Mouse (Mus musculus): ENCODE measurements around the gene Fam45a. TPM values are rescaled to one million over a fixed set of nuclear protein-coding genes. Genes with fewer than 3 reads are reported as not detected.
A peak's percentile ranks its signal among the peaks of the same experiment; 100 is the strongest.
"Not testable (repeated sequence)": the region's sequence is repeated elsewhere in the genome, so short reads cannot be mapped to it uniquely, and the experiment has no call there.

Fam45a gene
- polyA plus RNA-seq, 1 experiment from 2014 or later: 24.7 TPM

DNA sequence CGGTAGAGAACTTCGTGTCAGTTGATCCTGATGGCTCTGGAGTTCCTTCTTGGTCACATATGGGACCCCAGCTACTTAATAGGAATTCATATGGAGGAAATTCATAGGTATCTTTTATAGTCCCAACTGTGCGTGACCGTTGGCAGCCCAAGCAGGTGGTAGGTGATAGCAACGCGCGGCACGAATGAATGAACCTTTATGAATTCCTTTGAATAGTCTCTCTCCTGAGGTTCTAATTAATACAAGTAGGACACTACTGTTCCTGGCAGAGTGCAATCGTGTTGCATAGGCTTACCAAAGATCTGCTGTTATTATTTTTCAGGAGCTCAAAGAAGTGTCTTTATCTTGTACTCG lies 628 bp downstream of the Fam45a start:
- no peak for ATAC-seq (replicated peaks; ENCODE audit: insufficient number of reproducible peaks, low FRiP score, low TSS enrichment)
- H3K4me3 ChIP-seq (ENCODE audit: low read depth, low read length): peak overlapping the region; percentile 63
- no peaks in the 10 kb centered on the region for H3K9me3 ChIP-seq (replicated peaks; ENCODE audit: control insufficient read depth, low read length)
- peaks cover 7% of the 10 kb centered on the region; the same call in 1 of the 2 replicates for H3K4me1 ChIP-seq (ENCODE audit: control insufficient read depth, insufficient read depth, low read length)
- 19% methylated on average over 10 of the region's 10 CpGs for WGBS (ENCODE audit: insufficient replicate concordance)
- H3K27me3 ChIP-seq (ENCODE audit: control insufficient read depth, insufficient read depth, low read length): no peaks in the 10 kb centered on the region
- peak overlapping the region; percentile 18 for H3K27ac ChIP-seq (ENCODE audit: low read depth, low read length)
- H3K36me3 ChIP-seq (ENCODE audit: control insufficient read depth, insufficient read depth, low read length): peaks cover 9% of the 10 kb centered on the region
- H3K4me2 ChIP-seq: peak overlapping the region; percentile 77
- peak overlapping the region; percentile 70 for H3K9ac ChIP-seq (ENCODE audit: low read depth, low read length)

- Histone ChIP-seq H3K4me2 (no peak overlapping the region), H3K9me3 (replicated peaks; ENCODE audit: control insufficient read depth, low read length) (no peaks in the 10 kb centered on the region), H3K9ac (ENCODE audit: low read depth, low read length) (no peak overlapping the region), H3K27me3 (ENCODE audit: control insufficient read depth, insufficient read depth, low read length) (no peaks in the 10 kb centered on the region), H3K36me3 (ENCODE audit: control insufficient read depth, insufficient read depth, low read length) (peaks cover 9% of the 10 kb centered on the region), H3K4me3 (ENCODE audit: low read depth, low read length) (no peak overlapping the region), H3K4me1 (ENCODE audit: control insufficient read depth, insufficient read depth, low read length) (peaks cover 7% of the 10 kb centered on the region; the same call in 1 of the 2 replicates), H3K27ac (ENCODE audit: low read depth, low read length) (no peak overlapping the region)
- ATAC-seq (replicated peaks; ENCODE audit: insufficient number of reproducible peaks, low FRiP score, low TSS enrichment): no peak
- 99% methylated on average over 6 of the region's 6 CpGs for WGBS (ENCODE audit: insufficient replicate concordance)
Observed at GRCm38 (mm10) chr19:60813133-60813532, 1.7 kb downstream of the Fam45a start.

- H3K27ac ChIP-seq (ENCODE audit: low read depth, low read length): no peak overlapping the region
- no peaks in the 10 kb centered on the region for H3K27me3 ChIP-seq (ENCODE audit: control insufficient read depth, insufficient read depth, low read length)
- no peak overlapping the region for H3K9ac ChIP-seq (ENCODE audit: low read depth, low read length)
- no peaks in the 10 kb centered on the region for H3K4me1 ChIP-seq (ENCODE audit: control insufficient read depth, insufficient read depth, low read length)
- H3K36me3 ChIP-seq (ENCODE audit: control insufficient read depth, insufficient read depth, low read length): peaks cover 31% of the 10 kb centered on the region
- 89% methylated on average over 6 of the region's 6 CpGs for WGBS (ENCODE audit: insufficient replicate concordance)
- no peak overlapping the region for H3K4me3 ChIP-seq (ENCODE audit: low read depth, low read length)
- no peak for ATAC-seq (replicated peaks; ENCODE audit: insufficient number of reproducible peaks, low FRiP score, low TSS enrichment)
- H3K9me3 ChIP-seq (replicated peaks; ENCODE audit: control insufficient read depth, low read length): no peaks in the 10 kb centered on the region
- no peak overlapping the region for H3K4me2 ChIP-seq
Observed at GRCm38 (mm10) chr19:60818677-60819076, 7.3 kb downstream of the Fam45a start.

DNA sequence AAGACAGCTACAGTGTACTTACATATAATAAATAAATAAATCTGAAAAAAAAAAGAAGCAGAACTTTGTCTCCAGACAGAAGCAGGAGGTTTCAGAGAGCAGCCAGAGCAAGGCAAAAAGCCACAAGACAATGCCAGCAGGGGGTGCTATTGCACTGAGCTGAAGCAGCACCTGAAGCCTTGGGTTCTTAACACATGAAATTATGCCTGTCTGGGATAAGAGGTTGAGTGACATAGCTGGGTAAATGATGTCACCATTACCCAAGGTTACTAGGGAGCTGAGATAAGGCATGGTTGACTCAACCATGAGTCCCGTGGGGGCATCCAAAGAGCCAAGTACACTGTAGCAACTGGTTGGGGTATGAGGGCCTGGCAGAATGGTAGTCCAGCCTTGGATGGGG lies 26.4 kb downstream of the Fam45a start:
- H3K4me1 ChIP-seq (ENCODE audit: control insufficient read depth, insufficient read depth, low read length): no peaks in the 10 kb centered on the region
- no peak overlapping the region for H3K9ac ChIP-seq (ENCODE audit: low read depth, low read length)
- no peak overlapping the region for H3K4me3 ChIP-seq (ENCODE audit: low read depth, low read length)
- peaks cover 14% of the 10 kb centered on the region for H3K36me3 ChIP-seq (ENCODE audit: control insufficient read depth, insufficient read depth, low read length)
- H3K27ac ChIP-seq (ENCODE audit: low read depth, low read length): no peak overlapping the region
- 55% methylated on average over 1 of the region's 1 CpGs for WGBS (ENCODE audit: insufficient replicate concordance)
- no peaks in the 10 kb centered on the region for H3K27me3 ChIP-seq (ENCODE audit: control insufficient read depth, insufficient read depth, low read length)
- ATAC-seq (replicated peaks; ENCODE audit: insufficient number of reproducible peaks, low FRiP score, low TSS enrichment): no peak
- no peak overlapping the region for H3K4me2 ChIP-seq
- no peaks in the 10 kb centered on the region for H3K9me3 ChIP-seq (replicated peaks; ENCODE audit: control insufficient read depth, low read length)

DNA sequence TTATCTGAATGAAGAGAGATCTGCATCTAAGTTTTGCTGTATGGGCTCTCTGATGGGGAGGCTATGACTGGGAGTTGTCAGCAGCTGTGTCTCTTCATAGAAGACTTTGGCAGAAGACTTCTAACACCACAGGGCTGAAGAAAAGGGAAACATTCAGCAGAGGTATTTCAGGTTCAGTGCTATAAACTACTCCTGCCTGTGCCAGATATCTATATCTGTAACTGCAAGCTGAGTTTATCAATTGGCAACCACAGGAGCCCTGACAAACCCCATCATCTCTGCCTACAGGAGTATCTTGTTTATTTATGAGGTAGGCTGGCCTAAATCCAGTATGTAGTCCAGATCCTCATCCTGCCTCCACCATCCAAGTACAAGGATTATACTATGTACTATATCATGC lies 31.9 kb downstream of the Fam45a start:
- H3K9ac ChIP-seq (ENCODE audit: low read depth, low read length): no peak overlapping the region
- H3K4me1 ChIP-seq (ENCODE audit: control insufficient read depth, insufficient read depth, low read length): no peaks in the 10 kb centered on the region
- H3K36me3 ChIP-seq (ENCODE audit: control insufficient read depth, insufficient read depth, low read length): 0 out of 2 replicates have a peak, but pooled peaks cover 2% of the 10 kb centered on the region
- H3K27me3 ChIP-seq (ENCODE audit: control insufficient read depth, insufficient read depth, low read length): no peaks in the 10 kb centered on the region
- H3K4me3 ChIP-seq (ENCODE audit: low read depth, low read length): no peak overlapping the region
- H3K4me2 ChIP-seq: no peak overlapping the region
- H3K27ac ChIP-seq (ENCODE audit: low read depth, low read length): no peak overlapping the region
- no peaks in the 10 kb centered on the region for H3K9me3 ChIP-seq (replicated peaks; ENCODE audit: control insufficient read depth, low read length)
- ATAC-seq (replicated peaks; ENCODE audit: insufficient number of reproducible peaks, low FRiP score, low TSS enrichment): no peak

DNA sequence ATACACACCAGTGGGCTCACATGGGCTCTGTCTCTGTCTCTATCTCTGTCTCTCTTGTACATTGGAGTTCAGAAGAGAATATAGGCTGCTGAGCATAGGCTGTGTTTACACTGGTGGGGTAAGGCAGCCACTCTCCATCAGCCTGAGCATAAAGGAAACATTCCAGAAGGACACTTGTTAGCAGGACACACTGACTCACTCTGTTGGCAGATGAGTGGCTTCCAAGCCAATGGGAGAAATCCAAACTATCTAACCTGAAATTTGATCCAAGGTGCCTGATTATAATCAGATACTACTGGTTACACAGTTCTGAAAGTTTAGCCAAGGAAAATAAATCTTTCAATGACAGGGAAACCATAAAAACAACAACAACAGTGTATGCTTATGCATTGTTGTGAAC lies 34.3 kb downstream of the Fam45a start:
- Histone ChIP-seq H3K27me3 (ENCODE audit: control insufficient read depth, insufficient read depth, low read length) (no peaks in the 10 kb centered on the region), H3K9me3 (replicated peaks; ENCODE audit: control insufficient read depth, low read length) (no peaks in the 10 kb centered on the region)

GRCm38 (mm10) chr19:60860868-60861700 lies 49.7 kb downstream of the Fam45a start, which contains the start of gene Sfxn4:
Gene Sfxn4, minus strand, starts transcription at chr19:60861479.
- H3K27ac ChIP-seq (ENCODE audit: low read depth, low read length): peak within 1 kb of the TSS; percentile 16; the same call in 1 of the 2 replicates
- no peaks in the 10 kb centered on the region for H3K4me1 ChIP-seq (ENCODE audit: control insufficient read depth, insufficient read depth, low read length)
- peak within 1 kb of the TSS; percentile 80 for H3K4me2 ChIP-seq
- peak within 1 kb of the TSS; percentile 76 for H3K9ac ChIP-seq (ENCODE audit: low read depth, low read length)
- no peaks in the 10 kb centered on the region for H3K27me3 ChIP-seq (ENCODE audit: control insufficient read depth, insufficient read depth, low read length)
- peaks cover 3% of the 10 kb centered on the region; the same call in 1 of the 2 replicates for H3K36me3 ChIP-seq (ENCODE audit: control insufficient read depth, insufficient read depth, low read length)
- H3K9me3 ChIP-seq (replicated peaks; ENCODE audit: control insufficient read depth, low read length): no peaks in the 10 kb centered on the region
- 3% methylated on average over 30 of the region's 30 CpGs for WGBS (ENCODE audit: insufficient replicate concordance)
- ATAC-seq (replicated peaks; ENCODE audit: insufficient number of reproducible peaks, low FRiP score, low TSS enrichment): peak; percentile 97
- peak within 1 kb of the TSS; percentile 55 for H3K4me3 ChIP-seq (ENCODE audit: low read depth, low read length)

More for the DNA sequence above, 34.3 kb downstream of the Fam45a start:
- Histone ChIP-seq H3K36me3 (ENCODE audit: control insufficient read depth, insufficient read depth, low read length) (0 out of 2 replicates have a peak, but pooled peaks cover 2% of the 10 kb centered on the region), H3K4me3 (ENCODE audit: low read depth, low read length) (no peak overlapping the region), H3K27ac (ENCODE audit: low read depth, low read length) (no peak overlapping the region), H3K4me1 (ENCODE audit: control insufficient read depth, insufficient read depth, low read length) (no peaks in the 10 kb centered on the region), H3K9ac (ENCODE audit: low read depth, low read length) (no peak overlapping the region), H3K4me2 (no peak overlapping the region)
- no peak for ATAC-seq (replicated peaks; ENCODE audit: insufficient number of reproducible peaks, low FRiP score, low TSS enrichment)

- 97% methylated on average over 4 of the region's 4 CpGs for WGBS (ENCODE audit: insufficient replicate concordance)
- peaks cover 12% of the 10 kb centered on the region; the same call in 1 of the 2 replicates for H3K36me3 ChIP-seq (ENCODE audit: control insufficient read depth, insufficient read depth, low read length)
- ATAC-seq (replicated peaks; ENCODE audit: insufficient number of reproducible peaks, low FRiP score, low TSS enrichment): not testable (repeated sequence)
Observed at GRCm38 (mm10) chr19:60866169-60866568, 54.8 kb downstream of the Fam45a start.

GRCm38 (mm10) chr19:60870489-60870888 lies 59.1 kb downstream of the Fam45a start:
- Histone ChIP-seq H3K27me3 (ENCODE audit: control insufficient read depth, insufficient read depth, low read length) (no peaks in the 10 kb centered on the region), H3K4me3 (ENCODE audit: low read depth, low read length) (no peak overlapping the region), H3K27ac (ENCODE audit: low read depth, low read length) (no peak overlapping the region), H3K36me3 (ENCODE audit: control insufficient read depth, insufficient read depth, low read length) (peaks cover 11% of the 10 kb centered on the region; the same call in 1 of the 2 replicates), H3K9me3 (replicated peaks; ENCODE audit: control insufficient read depth, low read length) (no peaks in the 10 kb centered on the region), H3K4me1 (ENCODE audit: control insufficient read depth, insufficient read depth, low read length) (peaks cover 7% of the 10 kb centered on the region; the same call in 1 of the 2 replicates), H3K9ac (ENCODE audit: low read depth, low read length) (no peak overlapping the region), H3K4me2 (no peak overlapping the region)
- no peak for ATAC-seq (replicated peaks; ENCODE audit: insufficient number of reproducible peaks, low FRiP score, low TSS enrichment)
- WGBS (ENCODE audit: insufficient replicate concordance): 93% methylated on average over 1 of the region's 1 CpGs

More at GRCm38 (mm10) chr19:60866169-60866568, 54.8 kb downstream of the Fam45a start:
- H3K4me3 ChIP-seq (ENCODE audit: low read depth, low read length); H3K27ac ChIP-seq (ENCODE audit: low read depth, low read length); H3K9ac ChIP-seq (ENCODE audit: low read depth, low read length); H3K9me3 ChIP-seq (replicated peaks; ENCODE audit: control insufficient read depth, low read length); H3K4me2 ChIP-seq; H3K4me1 ChIP-seq (ENCODE audit: control insufficient read depth, insufficient read depth, low read length); H3K27me3 ChIP-seq (ENCODE audit: control insufficient read depth, insufficient read depth, low read length): not testable (repeated sequence)
